Mouse (Mus musculus): ENCODE measurements around the gene Smc6.

The Smc6 gene

GRCm38 (mm10) chr12:11286382-11286781 lies 20.7 kb downstream of the Smc6 start:
- no peak for DNase-seq

- DNase-seq = no peak
Measured at GRCm38 (mm10) chr12:11300858-11301257, 35.2 kb downstream of the Smc6 start.

- peak; percentile 63 for DNase-seq
Measured at GRCm38 (mm10) chr12:11306753-11307645, 41.3 kb downstream of the Smc6 start.

GRCm38 (mm10) chr12:11311106-11311505 lies 45.4 kb downstream of the Smc6 start:
- no peak for DNase-seq

GRCm38 (mm10) chr12:11313840-11314239 lies 48.2 kb downstream of the Smc6 start:
- no peak for DNase-seq

- DNase-seq = peak; percentile 39
Measured at GRCm38 (mm10) chr12:11317671-11318070, 52.0 kb downstream of the Smc6 start.

GRCm38 (mm10) chr12:11324480-11324879 lies 58.8 kb downstream of the Smc6 start:
- peak; percentile 7 for DNase-seq

- no peak for DNase-seq
Measured at GRCm38 (mm10) chr12:11326483-11326882, 60.8 kb downstream of the Smc6 start.

GRCm38 (mm10) chr12:11336845-11337244 lies 71.2 kb downstream of the Smc6 start:
- peak; percentile 80 for DNase-seq

GRCm38 (mm10) chr12:11338251-11338650 lies 72.6 kb downstream of the Smc6 start:
- DNase-seq = no peak

GRCm38 (mm10) chr12:11342020-11342600 lies 76.4 kb downstream of the Smc6 start:
- no peak for DNase-seq

GRCm38 (mm10) chr12:11345963-11346362 lies 80.3 kb downstream of the Smc6 start:
- no peak for DNase-seq

GRCm38 (mm10) chr12:11348423-11348822 lies 82.7 kb downstream of the Smc6 start:
- DNase-seq = no peak

GRCm38 (mm10) chr12:11349870-11350269 lies 84.2 kb downstream of the Smc6 start:
- DNase-seq = no peak

- DNase-seq = peak; percentile 84
Measured at GRCm38 (mm10) chr12:11350895-11351294, 85.2 kb downstream of the Smc6 start.

GRCm38 (mm10) chr12:11362435-11362834 lies 96.7 kb downstream of the Smc6 start:
- DNase-seq = no peak

GRCm38 (mm10) chr12:11364870-11365269 lies 99.2 kb downstream of the Smc6 start:
- no peak for DNase-seq

GRCm38 (mm10) chr12:11367099-11367765 lies 101.5 kb downstream of the Smc6 start:
- DNase-seq = no peak
